Mouse (Mus musculus) G1E (cell line): Measurements from ENCODE around the gene Arsa.

ENCODE experiments used
- CTCF ChIP-seq: IDR thresholded peaks from 2 replicates; pipeline ENCODE4 v1.5.1; 2012; ENCODE audit warnings: low read depth, low read length, inconsistent platforms, mixed read lengths
- GATA1 ChIP-seq: IDR thresholded peaks from 2 replicates; pipeline ENCODE4 v1.6.1; 2012; ENCODE audit warnings: borderline replicate concordance, low read length, inconsistent platforms, mixed read lengths
- GATA2 ChIP-seq: IDR thresholded peaks from 2 replicates; pipeline ENCODE4 v1.6.1; 2012; ENCODE audit warnings: low read depth, low read length, inconsistent platforms, borderline replicate concordance
- POLR2AphosphoS5 ChIP-seq: IDR thresholded peaks from 2 replicates; pipeline ENCODE4 v1.6.1; 2012; ENCODE audit warnings: low read depth, low read length, inconsistent platforms; ENCODE audit not compliant: insufficient replicate concordance
- TAL1 ChIP-seq: conservative IDR thresholded peaks from 2 replicates; pipeline ENCODE4 v1.6.1; 2012; ENCODE audit warnings: low read depth, low read length, inconsistent platforms, mixed read lengths

DNA sequence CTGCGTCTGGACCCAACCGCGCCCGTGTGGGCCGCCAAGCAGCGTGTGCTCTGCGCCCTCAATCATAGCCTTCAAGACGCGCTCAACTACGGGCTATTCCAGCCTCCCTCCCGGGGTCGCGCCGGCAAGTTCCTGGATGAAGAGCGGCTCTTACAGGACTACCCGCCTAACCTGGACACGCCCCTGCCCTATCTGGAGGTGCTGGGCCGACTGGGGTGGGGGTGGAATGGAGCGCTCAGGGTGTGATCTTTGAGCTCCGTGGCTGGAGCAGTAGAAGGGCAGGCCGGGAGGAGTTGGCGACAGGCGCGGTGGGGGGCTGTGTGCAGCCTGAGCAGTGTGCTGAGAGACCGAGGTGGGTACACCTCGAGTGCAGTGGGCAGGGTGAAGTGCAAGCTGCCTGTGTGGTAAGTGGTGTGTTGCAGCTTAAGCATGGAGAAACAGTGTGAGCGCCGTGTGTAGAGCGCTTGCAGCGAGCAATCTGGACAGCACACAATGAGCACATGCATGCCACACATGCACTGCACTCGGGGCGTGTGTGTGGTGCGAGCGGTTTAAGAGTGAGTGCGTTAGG, 23.1 kb upstream of the Arsa start:
- TF ChIP-seq CTCF (no peak), GATA1 (no peak), TAL1 (no peak), GATA2 (no peak), POLR2AphosphoS5 (no peak)
